Mouse (Mus musculus) cortical plate, adult 2 months (tissue): Measurements from ENCODE around the gene Spata25.

Experiments
- CTCF ChIP-seq: fragments of 200-500 bp; IDR thresholded peaks from 2 replicates; pipeline ENCODE4 v1.5.1; 2011; ENCODE audit warnings: mild to moderate bottlenecking, control low read depth, low read length; ENCODE audit not compliant: insufficient read depth; ENCODE audit errors: extremely low read depth
- POLR2A ChIP-seq: fragments of 200-500 bp; IDR thresholded peaks from 2 replicates; pipeline ENCODE4 v1.6.1; 2011; ENCODE audit warnings: mild to moderate bottlenecking, low read length, control low read depth; ENCODE audit not compliant: insufficient read depth; ENCODE audit errors: extremely low read depth

DNA sequence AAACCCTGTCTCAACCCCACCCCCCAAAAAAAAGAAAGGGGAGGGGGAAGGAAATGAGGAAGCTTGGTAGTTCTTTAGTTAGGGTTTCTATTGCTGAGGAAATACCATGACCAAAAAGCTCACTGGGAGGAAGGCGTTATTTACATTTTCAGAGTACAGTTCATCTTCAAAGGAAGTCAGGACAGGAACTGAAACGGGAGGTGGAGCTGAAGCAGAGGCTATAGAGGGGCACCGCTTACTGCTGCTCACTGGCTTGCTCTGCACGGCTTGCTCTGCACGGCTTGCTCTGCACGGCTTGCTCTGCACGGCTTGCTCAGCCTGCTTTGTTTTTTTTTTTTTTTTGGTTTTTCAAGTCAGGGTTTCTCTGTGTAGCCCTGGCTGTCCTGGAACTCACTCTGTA, 40.2 kb upstream of the Spata25 start:
- TF ChIP-seq CTCF (no peak), POLR2A (no peak)
